Mouse (Mus musculus): ENCODE results near the gene Zfp94. TPM values are rescaled to one million over a fixed set of nuclear protein-coding genes. Genes with fewer than 3 reads are reported as not detected.

Gene Zfp94
- total RNA-seq, 2 experiments from 2014 or later: 1.8 to 2.5 TPM

GRCm38 (mm10) chr7:24325197-24325596, 8.7 kb upstream of the Zfp94 start:
- DNase-seq (ENCODE audit: low spot score): no peak
- intact Hi-C loops (cut with DNase I): no loop called here

- DNase-seq (ENCODE audit: low spot score): no peak
- intact Hi-C loops (cut with DNase I): no loop called here
These were observed 6.1 kb upstream of the Zfp94 start for GRCm38 (mm10) chr7:24322593-24322992.

- intact Hi-C loops (cut with DNase I): loop anchor here (5.0 kb wide), 3 partner anchors 112 to 237 kb away; partner anchors contain the start of genes Zfp180 and Zfp235
- no peak for DNase-seq (ENCODE audit: low spot score)
These were observed 2.5 kb upstream of the Zfp94 start for GRCm38 (mm10) chr7:24318942-24319341.

- no peak for DNase-seq (ENCODE audit: low spot score)
- intact Hi-C loops (cut with DNase I): loop anchor here (2.0 to 5.0 kb wide), 4 partner anchors 45 to 234 kb away; partner anchors contain the start of genes Zfp180, Zfp235 and Zfp93
These were observed 520 bp downstream of the Zfp94 start for GRCm38 (mm10) chr7:24315726-24316566.

GRCm38 (mm10) chr7:24300771-24301282, 15.6 kb downstream of the Zfp94 start, which contains the start of gene Zfp61:
TSS of gene Zfp61 (minus strand) at chr7:24301232.
- intact Hi-C loops (cut with DNase I): no loop called here
- no peak for DNase-seq (ENCODE audit: low spot score)

GRCm38 (mm10) chr7:24299823-24300481, 16.5 kb downstream of the Zfp94 start:
- intact Hi-C loops (cut with DNase I): no loop called here
- DNase-seq (ENCODE audit: low spot score): no peak

- intact Hi-C loops (cut with DNase I): no loop called here
- peak; percentile 26 for DNase-seq (ENCODE audit: low spot score)
These were observed 17.3 kb downstream of the Zfp94 start for GRCm38 (mm10) chr7:24298973-24299708.

- DNase-seq (ENCODE audit: low spot score): no peak
- intact Hi-C loops (cut with DNase I): no loop called here
These were observed 17.9 kb downstream of the Zfp94 start for GRCm38 (mm10) chr7:24298635-24298972.

GRCm38 (mm10) chr7:24297361-24298095, 18.9 kb downstream of the Zfp94 start:
- intact Hi-C loops (cut with DNase I): no loop called here
- DNase-seq (ENCODE audit: low spot score): no peak

- no peak for DNase-seq (ENCODE audit: low spot score)
- intact Hi-C loops (cut with DNase I): no loop called here
These were observed 20.1 kb downstream of the Zfp94 start for GRCm38 (mm10) chr7:24296386-24296785.

- no peak for DNase-seq (ENCODE audit: low spot score)
- intact Hi-C loops (cut with DNase I): no loop called here
These were observed 21.1 kb downstream of the Zfp94 start for GRCm38 (mm10) chr7:24295376-24295775.

- intact Hi-C loops (cut with DNase I): no loop called here
These were observed 21.7 kb downstream of the Zfp94 start for GRCm38 (mm10) chr7:24294763-24295162.

GRCm38 (mm10) chr7:24293061-24293851, 23.2 kb downstream of the Zfp94 start:
- DNase-seq (ENCODE audit: low spot score): no peak
- intact Hi-C loops (cut with DNase I): no loop called here

More at GRCm38 (mm10) chr7:24294763-24295162, 21.7 kb downstream of the Zfp94 start:
- DNase-seq (ENCODE audit: low spot score): no peak

- no peak for DNase-seq (ENCODE audit: low spot score)
- intact Hi-C loops (cut with DNase I): no loop called here
These were observed 24.9 kb downstream of the Zfp94 start for GRCm38 (mm10) chr7:24291387-24292090.

GRCm38 (mm10) chr7:24290106-24290693, 26.3 kb downstream of the Zfp94 start:
- no peak for DNase-seq (ENCODE audit: low spot score)
- intact Hi-C loops (cut with DNase I): no loop called here

- DNase-seq (ENCODE audit: low spot score): no peak
These were observed 28.0 kb downstream of the Zfp94 start for GRCm38 (mm10) chr7:24288512-24288911.

GRCm38 (mm10) chr7:24287670-24288069, 28.8 kb downstream of the Zfp94 start:
- intact Hi-C loops (cut with DNase I): loop anchor here (5.0 kb wide), 1 partner anchor 320 kb away; no protein-coding TSS in a partner anchor
- DNase-seq (ENCODE audit: low spot score): no peak

More at GRCm38 (mm10) chr7:24288512-24288911, 28.0 kb downstream of the Zfp94 start:
- intact Hi-C loops (cut with DNase I): loop anchor here (5.0 kb wide), 1 partner anchor 321 kb away; no protein-coding TSS in a partner anchor
